Mouse (Mus musculus) kidney, embryonic 14.5 days (tissue): ENCODE results near the gene Mrpl33. TPM values are rescaled to one million over a fixed set of nuclear protein-coding genes. Genes with fewer than 3 reads are reported as not detected.

Experiments used
- ATAC-seq: fragments of 200-750 bp; cut with Nextera tagmentation; 2 replicates; pipeline ENCODE4 v1.8.0; 2017; ENCODE audit warnings: moderate number of reproducible peaks, mild to moderate bottlenecking, moderate TSS enrichment, moderate library complexity; ENCODE audit not compliant: low FRiP score, low TSS enrichment
- H3K27ac ChIP-seq: fragments of 300-500 bp; sonication (generic); 2 replicates; pipeline ENCODE4 v1.5.1; 2014; ENCODE audit warnings: low read depth, mild to moderate bottlenecking, low read length, moderate library complexity, mixed read lengths
- H3K27me3 ChIP-seq: fragments of 300-500 bp; sonication (generic); 2 replicates; pipeline ENCODE4 v1.6.1; 2014; ENCODE audit warnings: mild to moderate bottlenecking, low read length; ENCODE audit not compliant: control insufficient read depth, insufficient read depth
- H3K36me3 ChIP-seq: fragments of 300-500 bp; sonication (generic); 2 replicates; pipeline ENCODE4 v1.6.1; 2014; ENCODE audit warnings: low read length, mixed read lengths; ENCODE audit not compliant: control insufficient read depth, insufficient read depth
- H3K4me1 ChIP-seq: fragments of 300-500 bp; sonication (generic); 2 replicates; pipeline ENCODE4 v1.6.1; 2014; ENCODE audit warnings: low read length, mixed read lengths; ENCODE audit not compliant: control insufficient read depth, insufficient read depth
- H3K4me2 ChIP-seq: fragments of 300-500 bp; sonication (generic); replicated peaks from 2 replicates; pipeline ENCODE4 v1.6.1; 2014; ENCODE audit warnings: low read depth, mild to moderate bottlenecking, low read length
- H3K4me3 ChIP-seq: fragments of 300-500 bp; sonication (generic); 2 replicates; pipeline ENCODE4 v1.5.1; 2014; ENCODE audit warnings: mild to moderate bottlenecking, low read length
- H3K9ac ChIP-seq: fragments of 300-500 bp; sonication (generic); 2 replicates; pipeline ENCODE4 v1.6.1; 2014; ENCODE audit warnings: low read depth, mild to moderate bottlenecking, low read length, moderate library complexity
- H3K9me3 ChIP-seq: fragments of 300-500 bp; sonication (generic); 2 replicates; pipeline ENCODE4 v1.6.1; 2016; ENCODE audit warnings: low read length; ENCODE audit not compliant: control insufficient read depth
- WGBS: fragments of 180-500 bp; shearing (Covaris S2); extraction: QIAGEN DNeasy Blood & Tissue Kit; methylation state at CpG from one replicate; pipeline ENCODE4 v1.1.7; 2014; 5-methylcytosine and 5-hydroxymethylcytosine counted together
- polyA plus RNA-seq: library from polyadenylated mRNA; unstranded; fragments of >200 nt; fragmentation: Nextera tagmentation; extraction: Ambion mirVana; gene quantifications from 2 replicates; pipeline ENCODE4 v1.2.1, GENCODE M21; 2014

Gene Mrpl33
- 253 and 349 TPM in 2 replicates for polyA plus RNA-seq

DNA sequence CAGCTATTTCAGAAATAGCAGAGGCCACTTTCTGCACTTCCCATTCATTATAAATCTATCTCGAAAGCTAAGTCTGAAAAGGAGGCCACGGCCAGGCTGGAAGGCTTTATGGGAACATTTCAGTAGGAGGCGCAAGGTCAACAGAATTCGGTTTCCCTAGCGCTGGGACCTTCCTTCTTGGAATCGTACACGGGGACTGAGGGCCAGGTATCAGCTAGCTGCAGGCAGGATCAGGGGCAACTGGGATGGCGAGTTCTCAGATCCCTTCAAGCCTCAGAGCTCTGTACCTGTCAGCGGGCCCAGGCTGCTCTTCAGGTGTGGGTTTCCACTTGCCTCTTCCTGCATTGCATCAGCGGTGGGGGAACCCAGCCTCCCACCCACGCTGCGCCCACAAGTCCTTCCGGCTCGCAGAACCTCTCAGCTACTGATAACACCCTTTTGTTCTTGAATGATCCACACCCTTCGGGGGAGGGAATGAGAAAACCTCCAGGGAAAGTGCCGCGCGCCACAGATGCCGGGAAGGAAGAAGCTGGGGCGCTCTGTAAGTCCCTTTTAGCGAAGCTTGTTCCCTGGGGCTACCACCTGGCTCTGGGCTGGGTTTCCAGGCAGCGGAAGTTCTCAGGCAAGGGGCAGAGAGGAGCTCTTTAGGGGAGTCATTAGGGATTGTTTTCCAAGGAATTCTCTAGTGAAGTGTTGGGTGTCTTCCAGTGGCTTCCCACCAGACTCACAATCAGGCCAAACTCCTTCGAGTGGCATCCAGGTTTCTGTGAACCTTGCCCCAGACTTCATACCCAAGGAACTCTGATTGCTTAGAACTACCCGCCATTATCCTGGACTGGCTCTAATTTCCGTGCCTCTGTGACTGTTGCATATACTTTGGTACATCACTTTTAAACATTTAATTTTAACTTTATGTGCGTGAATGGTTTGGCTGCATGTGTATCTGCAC lies at the start of gene Mrpl33:
TSS of gene Mrpl33 (plus strand) at position 455 of the 949 bp plus-strand sequence.
- peak; percentile 60 for ATAC-seq
- Histone ChIP-seq H3K4me2 (peak within 1 kb of the TSS; percentile 62), H3K27me3 (no peaks in the 10 kb centered on the region), H3K36me3 (no peaks in the 10 kb centered on the region), H3K4me1 (peaks cover 17% of the 10 kb centered on the region; the same call in 1 of the 2 replicates), H3K9me3 (no peaks in the 10 kb centered on the region), H3K9ac (peak within 1 kb of the TSS; percentile 25), H3K4me3 (peak within 1 kb of the TSS; percentile 35), H3K27ac (peak within 1 kb of the TSS; percentile 59; the same call in 1 of the 2 replicates)
- WGBS, result 8% methylated on average over 26 of the region's 26 CpGs

- no peak for ATAC-seq
- Histone ChIP-seq H3K36me3 (peaks cover 34% of the 10 kb centered on the region), H3K4me2 (no peak overlapping the region), H3K4me3 (no peak overlapping the region), H3K9ac (no peak overlapping the region), H3K4me1 (peaks cover 2% of the 10 kb centered on the region; the same call in 1 of the 2 replicates), H3K9me3 (no peaks in the 10 kb centered on the region), H3K27ac (no peak overlapping the region), H3K27me3 (no peaks in the 10 kb centered on the region)
- 32% methylated on average over 1 of the region's 1 CpGs for WGBS
These were observed 37.3 kb upstream of the Mrpl33 start for GRCm38 (mm10) chr5:31559401-31559800.

DNA sequence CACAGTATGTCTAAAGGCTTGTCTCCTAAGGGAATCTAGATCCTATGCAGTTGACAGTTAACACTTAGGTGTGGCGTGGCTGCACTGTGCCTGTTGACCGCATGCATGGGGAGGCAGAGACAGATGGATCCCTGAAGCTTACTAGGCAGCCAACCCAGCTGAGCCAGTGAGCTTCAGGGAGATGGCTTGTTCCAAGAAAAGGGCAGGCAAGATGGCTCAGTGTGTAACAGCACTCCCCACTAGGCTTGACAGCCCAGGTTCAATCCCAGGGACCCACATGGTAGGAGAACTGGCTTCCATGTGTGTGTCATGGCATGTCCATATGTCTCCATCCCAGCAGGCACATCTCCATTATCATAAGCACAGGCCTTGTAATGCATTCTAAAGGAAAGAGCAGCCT lies 36.4 kb upstream of the Mrpl33 start:
- Histone ChIP-seq H3K27ac (no peak overlapping the region), H3K4me2 (no peak overlapping the region), H3K36me3 (peaks cover 25% of the 10 kb centered on the region), H3K4me1 (peaks cover 2% of the 10 kb centered on the region; the same call in 1 of the 2 replicates), H3K4me3 (no peak overlapping the region), H3K9ac (no peak overlapping the region), H3K9me3 (no peaks in the 10 kb centered on the region), H3K27me3 (no peaks in the 10 kb centered on the region)
- 98% methylated on average over 2 of the region's 2 CpGs for WGBS
- ATAC-seq, result no peak

DNA sequence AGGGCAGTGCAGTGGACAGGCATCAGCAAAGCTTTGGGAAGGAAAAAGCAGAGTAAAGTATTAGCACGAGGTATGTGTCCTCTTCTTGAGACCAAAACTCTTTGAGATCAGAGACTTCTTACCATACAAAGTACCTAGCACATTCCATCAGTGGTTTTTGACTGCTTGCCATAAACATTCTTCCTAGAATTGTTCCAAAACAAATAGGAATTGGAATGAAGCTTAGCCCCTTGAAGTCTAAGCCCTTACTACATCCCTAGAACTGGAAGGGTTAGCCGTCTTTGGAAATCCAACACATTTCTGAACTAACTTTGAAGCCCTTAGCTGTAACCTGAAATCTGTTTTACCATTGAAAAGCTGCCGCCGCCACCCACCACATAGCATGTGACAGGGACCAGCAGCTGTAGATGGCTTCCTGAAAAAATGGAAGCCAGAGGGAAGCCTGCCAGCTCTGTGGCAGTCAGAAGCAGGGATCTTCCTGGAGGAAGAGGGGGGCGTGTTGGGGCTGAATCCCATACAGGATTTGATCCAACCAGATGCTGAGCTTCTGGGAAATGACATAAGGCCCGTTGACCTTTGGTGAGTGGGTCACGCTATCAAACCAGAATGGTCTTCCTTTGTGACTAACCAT lies 34.6 kb upstream of the Mrpl33 start:
- Histone ChIP-seq H3K27ac (no peak overlapping the region; the same call in 1 of the 2 replicates), H3K4me2 (no peak overlapping the region), H3K27me3 (no peaks in the 10 kb centered on the region), H3K4me3 (no peak overlapping the region), H3K4me1 (peaks cover 2% of the 10 kb centered on the region; the same call in 1 of the 2 replicates), H3K9me3 (no peaks in the 10 kb centered on the region), H3K36me3 (peaks cover 16% of the 10 kb centered on the region; the same call in 1 of the 2 replicates), H3K9ac (no peak overlapping the region)
- 79% methylated on average over 7 of the region's 7 CpGs for WGBS
- no peak for ATAC-seq

DNA sequence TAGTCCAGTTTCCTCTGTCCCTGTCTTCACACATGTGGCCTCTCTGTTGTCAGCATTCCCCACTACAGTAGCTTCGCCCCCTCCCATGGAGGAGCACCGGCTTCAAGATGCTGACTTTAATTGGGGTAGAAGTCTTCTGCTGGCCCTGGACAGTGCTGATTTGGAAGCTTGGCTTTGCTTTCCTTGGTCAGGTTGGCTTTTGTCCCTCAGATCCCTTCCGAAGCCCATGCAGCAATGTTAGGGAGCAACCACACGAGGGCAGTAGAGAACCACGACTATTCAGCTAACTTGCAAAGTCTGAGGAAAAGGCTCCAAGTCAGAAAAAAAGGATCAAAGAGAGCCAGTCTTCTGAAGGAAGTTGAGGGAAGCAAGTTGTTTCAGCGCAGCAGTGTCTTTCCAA lies 33.2 kb upstream of the Mrpl33 start:
- H3K36me3 ChIP-seq, result peaks cover 14% of the 10 kb centered on the region; the same call in 1 of the 2 replicates
- 5% methylated on average over 6 of the region's 6 CpGs for WGBS
- peak; percentile 69; the same call in 1 of the 2 replicates for ATAC-seq
- no peaks in the 10 kb centered on the region for H3K27me3 ChIP-seq
- no peaks in the 10 kb centered on the region for H3K9me3 ChIP-seq
- H3K4me1 ChIP-seq, result peaks cover 2% of the 10 kb centered on the region; the same call in 1 of the 2 replicates
- no peak overlapping the region for H3K4me2 ChIP-seq
- H3K4me3 ChIP-seq, result no peak overlapping the region
- H3K9ac ChIP-seq, result no peak overlapping the region
- 0 out of 2 replicates have a peak overlapping the region, but pooled peaks have one; percentile 42 for H3K27ac ChIP-seq

- no peak overlapping the region for H3K27ac ChIP-seq
- peaks cover 14% of the 10 kb centered on the region; the same call in 1 of the 2 replicates for H3K36me3 ChIP-seq
- 26% methylated on average over 7 of the region's 7 CpGs for WGBS
- no peak overlapping the region for H3K9ac ChIP-seq
- ATAC-seq, result no peak
- no peak overlapping the region for H3K4me2 ChIP-seq
- H3K4me3 ChIP-seq, result no peak overlapping the region
- H3K4me1 ChIP-seq, result peaks cover 2% of the 10 kb centered on the region; the same call in 1 of the 2 replicates
- H3K9me3 ChIP-seq, result no peaks in the 10 kb centered on the region
- no peaks in the 10 kb centered on the region for H3K27me3 ChIP-seq
These were observed 32.8 kb upstream of the Mrpl33 start for GRCm38 (mm10) chr5:31563905-31564304.

DNA sequence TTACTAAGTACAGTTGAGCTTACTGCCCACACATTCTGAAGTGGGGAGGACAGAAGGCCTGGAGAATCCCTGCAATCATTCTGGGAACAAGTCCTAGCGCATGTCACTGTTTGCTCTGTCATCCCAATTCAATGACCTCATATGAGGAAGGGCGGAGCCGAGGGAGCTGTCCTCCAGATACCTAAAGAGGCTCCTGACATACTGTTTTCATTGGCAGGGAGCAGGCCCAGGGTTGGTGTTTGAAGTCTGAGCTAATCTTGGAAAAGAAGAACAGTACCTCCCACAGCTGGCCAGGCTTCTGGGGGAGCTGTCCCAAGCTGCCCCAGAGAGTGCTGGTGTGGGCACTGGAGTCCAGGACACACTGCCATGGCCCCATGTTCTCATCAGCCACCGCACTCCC lies 31.8 kb upstream of the Mrpl33 start:
- 86% methylated on average over 4 of the region's 4 CpGs for whole genome bisulfite sequencing
- Histone ChIP-seq H3K27me3 (no peaks in the 10 kb centered on the region), H3K9me3 (no peaks in the 10 kb centered on the region), H3K4me3 (no peak overlapping the region), H3K9ac (no peak overlapping the region), H3K36me3 (peaks cover 7% of the 10 kb centered on the region; the same call in 1 of the 2 replicates), H3K27ac (no peak overlapping the region), H3K4me1 (peaks cover 2% of the 10 kb centered on the region; the same call in 1 of the 2 replicates), H3K4me2 (no peak overlapping the region)
- no peak; the same call in 1 of the 2 replicates for ATAC-seq

DNA sequence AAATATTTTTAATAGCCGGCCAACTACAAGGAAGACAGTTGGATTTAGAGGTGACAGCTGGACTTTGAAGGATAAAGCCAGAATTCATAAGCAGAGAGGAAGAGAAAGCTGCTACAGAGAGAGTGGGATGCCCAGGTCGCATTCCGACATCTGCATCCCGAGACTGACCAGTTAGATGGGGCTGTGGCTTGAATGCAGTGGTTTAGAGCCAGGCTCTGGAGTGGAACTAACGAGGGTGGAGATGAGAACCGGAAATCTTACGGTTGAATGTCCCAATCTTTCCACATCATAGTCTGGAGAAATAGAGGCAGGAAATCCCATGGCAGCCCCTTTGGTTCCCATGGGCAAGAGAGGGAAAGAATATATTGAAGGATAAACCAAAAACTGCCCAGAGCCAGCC lies 30.7 kb upstream of the Mrpl33 start:
- Histone ChIP-seq H3K27me3 (no peaks in the 10 kb centered on the region), H3K27ac (no peak overlapping the region), H3K9me3 (no peaks in the 10 kb centered on the region), H3K4me3 (no peak overlapping the region), H3K4me2 (no peak overlapping the region), H3K9ac (no peak overlapping the region), H3K4me1 (peaks cover 7% of the 10 kb centered on the region), H3K36me3 (peaks cover 2% of the 10 kb centered on the region; the same call in 1 of the 2 replicates)
- WGBS, result 65% methylated on average over 7 of the region's 7 CpGs
- no peak for ATAC-seq
